Mouse (Mus musculus): ENCODE data around the gene Rpe65.

Gene Rpe65

GRCm38 (mm10) chr3:159598875-159599274, at the start of gene Rpe65:
Rpe65 (plus strand) TSS chr3:159599175.
- no peak for DNase-seq

GRCm38 (mm10) chr3:159550224-159550623, 48.8 kb upstream of the Rpe65 start:
- no peak for DNase-seq

- no peak for DNase-seq
These were observed 16.0 kb downstream of the Rpe65 start for GRCm38 (mm10) chr3:159614977-159615376.

GRCm38 (mm10) chr3:159621026-159621425, 22.1 kb downstream of the Rpe65 start:
- DNase-seq = no peak

- DNase-seq = no peak
These were observed 25.0 kb downstream of the Rpe65 start for GRCm38 (mm10) chr3:159624010-159624409.

- DNase-seq = no peak
These were observed 61.8 kb downstream of the Rpe65 start for GRCm38 (mm10) chr3:159660741-159661140.

GRCm38 (mm10) chr3:159663333-159663732, 64.4 kb downstream of the Rpe65 start:
- DNase-seq = no peak

All from retina, postnatal 1 day (tissue).